Mouse (Mus musculus): ENCODE results near the gene Fggy. TPM values are rescaled to one million over a fixed set of nuclear protein-coding genes. Genes with fewer than 3 reads are reported as not detected.

Gene Fggy
- polyA plus RNA-seq, 1 experiment from 2014 or later, result 5.3 TPM

- H3K4me1 ChIP-seq (replicated peaks; ENCODE audit: control insufficient read depth, insufficient read depth), result no peaks in the 10 kb centered on the region
- no peaks in the 10 kb centered on the region for H3K9me3 ChIP-seq (ENCODE audit: control insufficient read depth, low read length)
- H3K27me3 ChIP-seq (ENCODE audit: control insufficient read depth, insufficient read depth, low read length), result no peaks in the 10 kb centered on the region
- no peak overlapping the region for H3K9ac ChIP-seq (ENCODE audit: low read length)
- DNase-seq (ENCODE audit: low spot score), result no peak
- ATAC-seq (ENCODE audit: low FRiP score, low TSS enrichment), result no peak
- H3K4me2 ChIP-seq (replicated peaks; ENCODE audit: low read depth), result no peak overlapping the region
- no peak overlapping the region for H3K27ac ChIP-seq (replicated peaks)
- WGBS, result 65% methylated on average over 4 of the region's 4 CpGs
- H3K36me3 ChIP-seq (ENCODE audit: control insufficient read depth, insufficient read depth, low read length), result no peaks in the 10 kb centered on the region
- no peak for TF ChIP-seq CTCF (IDR thresholded peaks at IDR 0.05; ENCODE audit: low read depth)
- no peak for TF ChIP-seq EP300 (optimal IDR thresholded peaks at IDR 0.05)
- H3K4me3 ChIP-seq (ENCODE audit: low read depth, low read length), result no peak overlapping the region
Observed at GRCm38 (mm10) chr4:95877436-95877835, 320.1 kb downstream of the Fggy start.

- 65% methylated on average over 4 of the region's 4 CpGs for WGBS
- ATAC-seq (ENCODE audit: low FRiP score, low TSS enrichment), result no peak
- H3K4me1 ChIP-seq (replicated peaks; ENCODE audit: control insufficient read depth, insufficient read depth), result no peaks in the 10 kb centered on the region
Observed at GRCm38 (mm10) chr4:95881751-95882350, 324.5 kb downstream of the Fggy start.

GRCm38 (mm10) chr4:95884184-95885145 lies 327.2 kb downstream of the Fggy start:
- Histone ChIP-seq H3K9me3 (ENCODE audit: control insufficient read depth, low read length) (no peaks in the 10 kb centered on the region), H3K4me2 (replicated peaks; ENCODE audit: low read depth) (no peak overlapping the region), H3K4me1 (replicated peaks; ENCODE audit: control insufficient read depth, insufficient read depth) (no peaks in the 10 kb centered on the region), H3K9ac (ENCODE audit: low read length) (no peak overlapping the region), H3K27me3 (ENCODE audit: control insufficient read depth, insufficient read depth, low read length) (no peaks in the 10 kb centered on the region), H3K36me3 (ENCODE audit: control insufficient read depth, insufficient read depth, low read length) (no peaks in the 10 kb centered on the region), H3K27ac (replicated peaks) (no peak overlapping the region), H3K4me3 (ENCODE audit: low read depth, low read length) (no peak overlapping the region)
- DNase-seq (ENCODE audit: low spot score), result no peak
- no peak for ATAC-seq (ENCODE audit: low FRiP score, low TSS enrichment)
- TF ChIP-seq EP300 (optimal IDR thresholded peaks at IDR 0.05) (no peak), CTCF (IDR thresholded peaks at IDR 0.05; ENCODE audit: low read depth) (no peak)
- 77% methylated on average over 4 of the region's 4 CpGs for WGBS

More at GRCm38 (mm10) chr4:95881751-95882350, 324.5 kb downstream of the Fggy start:
- Histone ChIP-seq H3K4me2 (replicated peaks; ENCODE audit: low read depth) (no peak overlapping the region), H3K4me3 (ENCODE audit: low read depth, low read length) (no peak overlapping the region), H3K36me3 (ENCODE audit: control insufficient read depth, insufficient read depth, low read length) (no peaks in the 10 kb centered on the region), H3K9me3 (ENCODE audit: control insufficient read depth, low read length) (no peaks in the 10 kb centered on the region), H3K27ac (replicated peaks) (no peak overlapping the region), H3K9ac (ENCODE audit: low read length) (no peak overlapping the region), H3K27me3 (ENCODE audit: control insufficient read depth, insufficient read depth, low read length) (no peaks in the 10 kb centered on the region)
- TF ChIP-seq CTCF (IDR thresholded peaks at IDR 0.05; ENCODE audit: low read depth), result no peak
- no peak for TF ChIP-seq EP300 (optimal IDR thresholded peaks at IDR 0.05)
- DNase-seq (ENCODE audit: low spot score), result no peak

- Histone ChIP-seq H3K27ac (replicated peaks) (no peak overlapping the region), H3K9me3 (ENCODE audit: control insufficient read depth, low read length) (no peaks in the 10 kb centered on the region), H3K36me3 (ENCODE audit: control insufficient read depth, insufficient read depth, low read length) (no peaks in the 10 kb centered on the region), H3K9ac (ENCODE audit: low read length) (no peak overlapping the region), H3K4me2 (replicated peaks; ENCODE audit: low read depth) (no peak overlapping the region), H3K4me1 (replicated peaks; ENCODE audit: control insufficient read depth, insufficient read depth) (0 out of 2 replicates have a peak, but pooled peaks cover 4% of the 10 kb centered on the region), H3K4me3 (ENCODE audit: low read depth, low read length) (no peak overlapping the region), H3K27me3 (ENCODE audit: control insufficient read depth, insufficient read depth, low read length) (no peaks in the 10 kb centered on the region)
- no peak for TF ChIP-seq EP300 (optimal IDR thresholded peaks at IDR 0.05)
- TF ChIP-seq CTCF (IDR thresholded peaks at IDR 0.05; ENCODE audit: low read depth), result no peak
- 86% methylated on average over 2 of the region's 2 CpGs for WGBS
- no peak for ATAC-seq (ENCODE audit: low FRiP score, low TSS enrichment)
- no peak for DNase-seq (ENCODE audit: low spot score)
Observed at GRCm38 (mm10) chr4:95895199-95895754, 338.0 kb downstream of the Fggy start.

GRCm38 (mm10) chr4:95896571-95896970 lies 339.3 kb downstream of the Fggy start:
- Histone ChIP-seq H3K4me2 (replicated peaks; ENCODE audit: low read depth) (no peak overlapping the region), H3K27ac (replicated peaks) (no peak overlapping the region), H3K9ac (ENCODE audit: low read length) (no peak overlapping the region), H3K36me3 (ENCODE audit: control insufficient read depth, insufficient read depth, low read length) (no peaks in the 10 kb centered on the region), H3K4me3 (ENCODE audit: low read depth, low read length) (no peak overlapping the region), H3K27me3 (ENCODE audit: control insufficient read depth, insufficient read depth, low read length) (no peaks in the 10 kb centered on the region), H3K9me3 (ENCODE audit: control insufficient read depth, low read length) (no peaks in the 10 kb centered on the region), H3K4me1 (replicated peaks; ENCODE audit: control insufficient read depth, insufficient read depth) (0 out of 2 replicates have a peak, but pooled peaks cover 8% of the 10 kb centered on the region)
- DNase-seq (ENCODE audit: low spot score) (no peak), ATAC-seq (ENCODE audit: low FRiP score, low TSS enrichment) (no peak)
- no peak for TF ChIP-seq CTCF (IDR thresholded peaks at IDR 0.05; ENCODE audit: low read depth)
- no peak for TF ChIP-seq EP300 (optimal IDR thresholded peaks at IDR 0.05)
- WGBS, result 41% methylated on average over 5 of the region's 5 CpGs
